Mouse (Mus musculus): ENCODE measurements around the gene Tent5c. TPM values are rescaled to one million over a fixed set of nuclear protein-coding genes. Genes with fewer than 3 reads are reported as not detected.
A peak's percentile ranks its signal among the peaks of the same experiment; 100 is the strongest.

Tent5c gene
- polyA plus RNA-seq, 1 experiment from 2014 or later, result 11.5 TPM

- peak; percentile 46 for DNase-seq (ENCODE audit: low spot score)
- H3K27ac ChIP-seq (ENCODE audit: low read length), result no peak overlapping the region
- ATAC-seq, result peak; percentile 40
- H3K27me3 ChIP-seq (replicated peaks; ENCODE audit: insufficient read depth, low read length), result no peaks in the 10 kb centered on the region
- no peaks in the 10 kb centered on the region for H3K9me3 ChIP-seq (ENCODE audit: low read length)
- H3K36me3 ChIP-seq (ENCODE audit: insufficient read depth, low read length), result no peaks in the 10 kb centered on the region
- no peak overlapping the region for H3K9ac ChIP-seq (replicated peaks; ENCODE audit: low read depth)
- H3K4me2 ChIP-seq (replicated peaks; ENCODE audit: low read depth, low read length), result no peak overlapping the region
- no peak overlapping the region for H3K4me3 ChIP-seq (ENCODE audit: low read depth, low read length)
- no peaks in the 10 kb centered on the region for H3K4me1 ChIP-seq (ENCODE audit: insufficient read depth, low read depth, low read length)
- no peak for TF ChIP-seq CTCF (IDR thresholded peaks at IDR 0.05)
- 68% methylated on average over 5 of the region's 5 CpGs for WGBS
These were observed 5.8 kb upstream of the Tent5c start for GRCm38 (mm10) chr3:100494912-100495311.

- no peaks in the 10 kb centered on the region for H3K36me3 ChIP-seq (ENCODE audit: insufficient read depth, low read length)
- 18% methylated on average over 4 of the region's 4 CpGs for WGBS
- peak overlapping the region; percentile 72 for H3K4me3 ChIP-seq (ENCODE audit: low read depth, low read length)
- 0 out of 2 replicates have a peak, but pooled peaks cover 3% of the 10 kb centered on the region for H3K27me3 ChIP-seq (replicated peaks; ENCODE audit: insufficient read depth, low read length)
- no peaks in the 10 kb centered on the region for H3K4me1 ChIP-seq (ENCODE audit: insufficient read depth, low read depth, low read length)
- H3K27ac ChIP-seq (ENCODE audit: low read length), result no peak overlapping the region
- DNase-seq (ENCODE audit: low spot score), result peak; percentile 34
- no peak overlapping the region for H3K9ac ChIP-seq (replicated peaks; ENCODE audit: low read depth)
- ATAC-seq, result no peak
- H3K9me3 ChIP-seq (ENCODE audit: low read length), result no peaks in the 10 kb centered on the region
- TF ChIP-seq EP300 (IDR thresholded peaks at IDR 0.05), result no peak
- TF ChIP-seq CTCF (IDR thresholded peaks at IDR 0.05), result no peak
- peak overlapping the region; percentile 99 for H3K4me2 ChIP-seq (replicated peaks; ENCODE audit: low read depth, low read length)
These were observed 831 bp upstream of the Tent5c start for GRCm38 (mm10) chr3:100490010-100490300.

- H3K4me1 ChIP-seq (ENCODE audit: insufficient read depth, low read depth, low read length), result no peaks in the 10 kb centered on the region
- WGBS, result 1% methylated on average over 62 of the region's 66 CpGs
- no peak overlapping the region; the same call in 1 of the 2 replicates for H3K27ac ChIP-seq (ENCODE audit: low read length)
- H3K4me2 ChIP-seq (replicated peaks; ENCODE audit: low read depth, low read length), result peak overlapping the region; percentile 99
- H3K9ac ChIP-seq (replicated peaks; ENCODE audit: low read depth), result peak overlapping the region; percentile 19; the same call in 1 of the 2 replicates
- H3K4me3 ChIP-seq (ENCODE audit: low read depth, low read length), result peak overlapping the region; percentile 72
- H3K36me3 ChIP-seq (ENCODE audit: insufficient read depth, low read length), result no peaks in the 10 kb centered on the region
- TF ChIP-seq EP300 (IDR thresholded peaks at IDR 0.05), result no peak
- TF ChIP-seq CTCF (IDR thresholded peaks at IDR 0.05), result no peak
- H3K27me3 ChIP-seq (replicated peaks; ENCODE audit: insufficient read depth, low read length), result 0 out of 2 replicates have a peak, but pooled peaks cover 3% of the 10 kb centered on the region
- DNase-seq (ENCODE audit: low spot score), result peak; percentile 58
- H3K9me3 ChIP-seq (ENCODE audit: low read length), result no peaks in the 10 kb centered on the region
- ATAC-seq, result peak; percentile 13
These were observed 632 bp downstream of the Tent5c start for GRCm38 (mm10) chr3:100488251-100489132.

- Histone ChIP-seq H3K36me3 (ENCODE audit: insufficient read depth, low read length) (no peaks in the 10 kb centered on the region), H3K4me1 (ENCODE audit: insufficient read depth, low read depth, low read length) (no peaks in the 10 kb centered on the region), H3K4me3 (ENCODE audit: low read depth, low read length) (no peak overlapping the region), H3K4me2 (replicated peaks; ENCODE audit: low read depth, low read length) (no peak overlapping the region; the same call in 1 of the 2 replicates), H3K9me3 (ENCODE audit: low read length) (no peaks in the 10 kb centered on the region), H3K9ac (replicated peaks; ENCODE audit: low read depth) (no peak overlapping the region), H3K27ac (ENCODE audit: low read length) (no peak overlapping the region), H3K27me3 (replicated peaks; ENCODE audit: insufficient read depth, low read length) (0 out of 2 replicates have a peak, but pooled peaks cover 3% of the 10 kb centered on the region)
- no peak for TF ChIP-seq CTCF (IDR thresholded peaks at IDR 0.05)
- TF ChIP-seq EP300 (IDR thresholded peaks at IDR 0.05), result no peak
- peak; percentile 31 for DNase-seq (ENCODE audit: low spot score)
- no peak for ATAC-seq
- WGBS, result 48% methylated on average over 2 of the region's 2 CpGs
These were observed 2.1 kb downstream of the Tent5c start for GRCm38 (mm10) chr3:100487046-100487445.

GRCm38 (mm10) chr3:100485390-100486132 lies 3.6 kb downstream of the Tent5c start:
- Histone ChIP-seq H3K9ac (replicated peaks; ENCODE audit: low read depth) (no peak overlapping the region), H3K4me2 (replicated peaks; ENCODE audit: low read depth, low read length) (no peak overlapping the region; the same call in 1 of the 2 replicates), H3K4me1 (ENCODE audit: insufficient read depth, low read depth, low read length) (no peaks in the 10 kb centered on the region), H3K27me3 (replicated peaks; ENCODE audit: insufficient read depth, low read length) (0 out of 2 replicates have a peak, but pooled peaks cover 3% of the 10 kb centered on the region), H3K9me3 (ENCODE audit: low read length) (no peaks in the 10 kb centered on the region), H3K27ac (ENCODE audit: low read length) (no peak overlapping the region), H3K36me3 (ENCODE audit: insufficient read depth, low read length) (no peaks in the 10 kb centered on the region), H3K4me3 (ENCODE audit: low read depth, low read length) (no peak overlapping the region)
- DNase-seq (ENCODE audit: low spot score) (peak; percentile 19), ATAC-seq (no peak)
- 43% methylated on average over 11 of the region's 11 CpGs for WGBS
- TF ChIP-seq EP300 (IDR thresholded peaks at IDR 0.05) (no peak), CTCF (IDR thresholded peaks at IDR 0.05) (no peak)

- 68% methylated on average over 5 of the region's 5 CpGs for WGBS
- TF ChIP-seq EP300 (IDR thresholded peaks at IDR 0.05) (no peak), CTCF (IDR thresholded peaks at IDR 0.05) (no peak)
- no peak overlapping the region for H3K9ac ChIP-seq (replicated peaks; ENCODE audit: low read depth)
- ATAC-seq (no peak; the same call in 1 of the 2 replicates), DNase-seq (ENCODE audit: low spot score) (no peak)
- H3K36me3 ChIP-seq (ENCODE audit: insufficient read depth, low read length), result no peaks in the 10 kb centered on the region
- H3K4me2 ChIP-seq (replicated peaks; ENCODE audit: low read depth, low read length), result no peak overlapping the region
- H3K4me3 ChIP-seq (ENCODE audit: low read depth, low read length), result no peak overlapping the region
- no peak overlapping the region for H3K27ac ChIP-seq (ENCODE audit: low read length)
- H3K4me1 ChIP-seq (ENCODE audit: insufficient read depth, low read depth, low read length), result no peaks in the 10 kb centered on the region
- H3K9me3 ChIP-seq (ENCODE audit: low read length), result no peaks in the 10 kb centered on the region
- 0 out of 2 replicates have a peak, but pooled peaks cover 3% of the 10 kb centered on the region for H3K27me3 ChIP-seq (replicated peaks; ENCODE audit: insufficient read depth, low read length)
These were observed 6.0 kb downstream of the Tent5c start for GRCm38 (mm10) chr3:100482971-100483610.
